Mouse (Mus musculus): ENCODE measurements at regions not wholly inside any gene's neighbourhood (a gene's known extent, or its start where the extent isn't known, plus 50 kb on each side); places are given as distances from the start of the nearest gene placed in this dataset.

GRCm38 (mm10) chr3:50569565-50569964, 126.2 kb upstream of the Slc7a11 start:
- H3K9ac ChIP-seq (ENCODE audit: insufficient read depth, low read depth) = no peak overlapping the region
- H3K4me1 ChIP-seq (ENCODE audit: control insufficient read depth in 1 of 2, insufficient read depth in 2 of 2) = no peaks in the 10 kb centered on the region
- no peaks in the 10 kb centered on the region for H3K79me2 ChIP-seq (replicated peaks; ENCODE audit: control insufficient read depth, extremely low read depth, insufficient read depth, poor library complexity, severe bottlenecking)
- TF ChIP-seq ZMIZ1 (IDR thresholded peaks at IDR 0.05; ENCODE audit: low read depth, low read length) (no peak), EP300 (IDR thresholded peaks at IDR 0.05; ENCODE audit: low read length) (no peak), MAZ (IDR thresholded peaks at IDR 0.05; ENCODE audit: low read depth, low read length) (no peak), MXI1 (IDR thresholded peaks at IDR 0.05; ENCODE audit: low read depth, low read length) (no peak), RCOR1 (conservative IDR thresholded peaks at IDR 0.05; ENCODE audit: low read depth, low read length) (no peak)
- H3K9me3 ChIP-seq (replicated peaks; ENCODE audit: low read length) = peaks cover 42% of the 10 kb centered on the region
- DNase-seq (ENCODE audit: extremely low read depth) = no peak
- H3K4me3 ChIP-seq (replicated peaks in 1 of 3; ENCODE audit: low read depth in 2 of 3, low read length in 2 of 3, poor library complexity in 1 of 3) = no peak overlapping the region
- H3K27me3 ChIP-seq (replicated peaks) = no peaks in the 10 kb centered on the region
- in situ Hi-C loops (cut with MboI; ENCODE audit: low pct_ligation_motif_present, low pct_unique_long_range_greater_than_20kb, low sequenced_read_pairs) = no loop called here
- H3K27ac ChIP-seq (ENCODE audit: insufficient read depth, low read depth) = no peak overlapping the region
- H3K4me2 ChIP-seq (ENCODE audit: insufficient read depth, low read depth, poor library complexity, severe bottlenecking) = no peak overlapping the region
- H3K36me3 ChIP-seq (replicated peaks in 1 of 2; ENCODE audit: control insufficient read depth in 1 of 2, insufficient read depth in 1 of 2, low read length in 1 of 2) = no peaks in the 10 kb centered on the region
- dilution Hi-C loops (cut with MboI; ENCODE audit: extremely low pct_ligation_motif_present, extremely low pct_unique_long_range_greater_than_20kb, low sequenced_read_pairs) = no loop called here

- in situ Hi-C loops (cut with MboI; ENCODE audit: low pct_ligation_motif_present, low pct_unique_long_range_greater_than_20kb, low sequenced_read_pairs) = no loop called here
- no peak overlapping the region for H3K4me2 ChIP-seq (ENCODE audit: insufficient read depth, low read depth, poor library complexity, severe bottlenecking)
- no peaks in the 10 kb centered on the region for H3K36me3 ChIP-seq (replicated peaks in 1 of 2; ENCODE audit: control insufficient read depth in 1 of 2, insufficient read depth in 1 of 2, low read length in 1 of 2)
- H3K9me3 ChIP-seq (replicated peaks; ENCODE audit: low read length) = peaks cover 21% of the 10 kb centered on the region
- no peak overlapping the region for H3K9ac ChIP-seq (ENCODE audit: insufficient read depth, low read depth)
- DNase-seq (ENCODE audit: extremely low read depth) = no peak
- no peaks in the 10 kb centered on the region for H3K79me2 ChIP-seq (replicated peaks; ENCODE audit: control insufficient read depth, extremely low read depth, insufficient read depth, poor library complexity, severe bottlenecking)
- no peak for TF ChIP-seq SMC3 (IDR thresholded peaks at IDR 0.05; ENCODE audit: low read depth, low read length)
- TF ChIP-seq BHLHE40 (IDR thresholded peaks at IDR 0.05; ENCODE audit: low read depth, low read length) = no peak
- no peak for TF ChIP-seq JUND (conservative IDR thresholded peaks at IDR 0.05; ENCODE audit: low read depth, low read length)
- no peak for TF ChIP-seq MYC (IDR thresholded peaks at IDR 0.05; ENCODE audit: low read depth, low read length)
- no peak for TF ChIP-seq USF2 (conservative IDR thresholded peaks at IDR 0.05; ENCODE audit: low read depth, low read length)
- TF ChIP-seq MAX (IDR thresholded peaks at IDR 0.05; ENCODE audit: low read length) = no peak
- TF ChIP-seq MEF2A (IDR thresholded peaks at IDR 0.05; ENCODE audit: borderline replicate concordance, low read depth, low read length) = no peak
- no peak for TF ChIP-seq MXI1 (IDR thresholded peaks at IDR 0.05; ENCODE audit: low read depth, low read length)
- TF ChIP-seq KAT2A (IDR thresholded peaks at IDR 0.05; ENCODE audit: insufficient replicate concordance, low read length) = no peak
- TF ChIP-seq UBTF (IDR thresholded peaks at IDR 0.05; ENCODE audit: low read depth, low read length) = no peak
- no peak for TF ChIP-seq POLR2AphosphoS2 (IDR thresholded peaks at IDR 0.05; ENCODE audit: low read depth, low read length)
- no peak for TF ChIP-seq ZMIZ1 (IDR thresholded peaks at IDR 0.05; ENCODE audit: low read depth, low read length)
- no peak for TF ChIP-seq IRF4 (IDR thresholded peaks at IDR 0.05; ENCODE audit: low read depth, low read length)
- TF ChIP-seq POLR2A (IDR thresholded peaks at IDR 0.05; ENCODE audit: low read depth, low read length) = no peak
- no peak for TF ChIP-seq HCFC1 (IDR thresholded peaks at IDR 0.05; ENCODE audit: low read depth, low read length)
- TF ChIP-seq USF1 (IDR thresholded peaks at IDR 0.05; ENCODE audit: low read depth, low read length) = no peak
- H3K4me3 ChIP-seq (replicated peaks in 1 of 3; ENCODE audit: low read depth in 2 of 3, low read length in 2 of 3, poor library complexity in 1 of 3) = no peak overlapping the region
- no peak overlapping the region for H3K27ac ChIP-seq (ENCODE audit: insufficient read depth, low read depth)
- dilution Hi-C loops (cut with MboI; ENCODE audit: extremely low pct_ligation_motif_present, extremely low pct_unique_long_range_greater_than_20kb, low sequenced_read_pairs) = no loop called here
- no peaks in the 10 kb centered on the region for H3K27me3 ChIP-seq (replicated peaks)
- H3K4me1 ChIP-seq (ENCODE audit: control insufficient read depth in 1 of 2, insufficient read depth in 2 of 2) = no peaks in the 10 kb centered on the region
Observed at GRCm38 (mm10) chr3:50554150-50554549, 110.7 kb upstream of the Slc7a11 start.
